Mouse (Mus musculus) thymus, postnatal 10 days (tissue): ENCODE results near the gene Pprc1.

Experiments
- DNase-seq, 2 experiments: peaks; one replicate each; pipeline ENCODE4 v3.0.0; 2021; ENCODE audit warnings: low spot score in 2 of 2

Gene Pprc1

GRCm38 (mm10) chr19:46119458-46119857, 74.8 kb downstream of the Pprc1 start:
- no peak for DNase-seq

GRCm38 (mm10) chr19:46120872-46121271, 76.2 kb downstream of the Pprc1 start:
- DNase-seq: no peak
